Mouse (Mus musculus) urinary bladder, adult 18-20 months (tissue): Measurements from ENCODE around the gene Lalba.
"Not testable (repeated sequence)": the region's sequence is repeated elsewhere in the genome, so short reads cannot be mapped to it uniquely, and the experiment has no call there.

Source experiments
- DNase-seq, 2 experiments: peaks; one replicate each; pipeline ENCODE4 v3.0.0; 2022; ENCODE audit warnings: low spot score in 2 of 2, mixed read lengths in 2 of 2

Lalba gene

GRCm38 (mm10) chr15:98492102-98492501 lies 9.6 kb upstream of the Lalba start, which contains the start of gene Olfr279:
Olfr279 (plus strand) TSS chr15:98492402.
- no peak for DNase-seq

- no peak for DNase-seq
These were observed 8.8 kb upstream of the Lalba start for GRCm38 (mm10) chr15:98491332-98491731.

GRCm38 (mm10) chr15:98486433-98487021 lies 4.0 kb upstream of the Lalba start:
- DNase-seq, result no peak

- no peak for DNase-seq
These were observed 1.7 kb upstream of the Lalba start for GRCm38 (mm10) chr15:98483907-98484886.

- no peak for DNase-seq
These were observed 2.9 kb downstream of the Lalba start for GRCm38 (mm10) chr15:98479568-98480102.

- DNase-seq, result no peak
These were observed 6.2 kb downstream of the Lalba start for GRCm38 (mm10) chr15:98476281-98476680.

GRCm38 (mm10) chr15:98475382-98475781 lies 7.1 kb downstream of the Lalba start:
- DNase-seq, result peak in 1 of 2 experiments; percentile 19

- no peak for DNase-seq
These were observed 7.6 kb downstream of the Lalba start for GRCm38 (mm10) chr15:98474958-98475357.

GRCm38 (mm10) chr15:98471539-98471938 lies 11.0 kb downstream of the Lalba start:
- no peak for DNase-seq

GRCm38 (mm10) chr15:98469596-98469995 lies 12.9 kb downstream of the Lalba start, which contains the start of gene OR5BS1P:
OR5BS1P (plus strand) TSS chr15:98469896.
- DNase-seq, result no peak

GRCm38 (mm10) chr15:98452288-98452687 lies 30.2 kb downstream of the Lalba start, which contains the start of gene Olfr281:
Olfr281 (plus strand) TSS chr15:98452588.
- DNase-seq, result no peak

GRCm38 (mm10) chr15:98448521-98448920 lies 34.0 kb downstream of the Lalba start:
- no peak for DNase-seq

GRCm38 (mm10) chr15:98444561-98444960 lies 38.0 kb downstream of the Lalba start:
- DNase-seq, result no peak

- DNase-seq, result not testable (repeated sequence)
These were observed 51.6 kb downstream of the Lalba start, which contains the start of gene Olfr282 for GRCm38 (mm10) chr15:98430925-98431324. Olfr282 (plus strand) TSS chr15:98431225.
